Mouse (Mus musculus) neutrophil, adult 5-6 weeks (primary cell): Measurements from ENCODE around the gene Atp11a. TPM values are rescaled to one million over a fixed set of nuclear protein-coding genes. Genes with fewer than 3 reads are reported as not detected.

Source experiments
- ATAC-seq: fragments of 151-379, 151-347 bp; 2 replicates; pipeline ENCODE4 v1.8.0; 2017; ENCODE audit warnings: mild to moderate bottlenecking, moderate TSS enrichment; ENCODE audit not compliant: insufficient number of reproducible peaks, poor library complexity, low FRiP score, severe bottlenecking; ENCODE audit errors: extremely low read depth
- total RNA-seq: library from RNA; stranded (forward); fragments of 200-1000 nt; gene quantifications from 2 replicates; pipeline ENCODE4 v1.2.3, GENCODE M21; 2017

Atp11a gene
- total RNA-seq, 1 experiment from 2014 or later, result 32.7 TPM

DNA sequence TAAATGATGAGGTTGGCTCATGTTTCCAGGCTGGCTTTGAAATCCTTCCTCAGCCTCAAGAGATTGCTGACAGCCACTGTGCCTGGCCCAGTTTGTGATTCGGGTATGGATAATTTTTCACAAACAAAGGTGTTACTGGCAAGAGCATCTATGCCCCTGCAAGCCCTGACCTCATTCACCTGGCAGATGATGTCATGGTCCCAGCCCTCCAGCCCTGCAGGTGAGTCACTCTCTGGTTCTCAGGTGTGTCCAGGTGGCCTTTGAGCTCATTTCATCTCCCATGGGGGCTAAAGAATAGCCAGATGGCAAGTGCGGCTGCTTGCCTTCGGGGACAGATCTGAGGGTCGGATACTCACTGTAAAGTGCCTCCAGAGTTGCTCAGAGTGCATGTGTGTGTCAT lies 8.2 kb downstream of the Atp11a start:
- ATAC-seq, result no peak

DNA sequence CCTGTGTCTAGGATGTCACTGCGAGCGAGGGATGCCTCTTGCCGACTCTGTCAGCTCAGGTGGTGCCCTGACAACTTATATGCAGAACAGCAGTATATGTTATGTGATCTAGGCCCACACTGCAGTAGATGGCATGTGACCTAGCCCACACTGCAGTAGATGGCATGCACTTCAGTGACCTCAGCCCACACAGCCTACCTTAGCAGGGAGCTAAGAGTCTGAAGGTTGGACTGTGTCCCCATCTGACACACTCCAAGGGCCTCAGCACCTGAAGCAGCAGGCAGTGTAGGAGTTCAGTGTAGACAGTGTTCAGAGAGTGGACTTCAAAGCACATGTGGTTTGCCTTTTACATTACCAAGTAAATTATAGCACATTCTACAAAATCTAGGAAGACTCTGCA lies 10.4 kb downstream of the Atp11a start:
- no peak for ATAC-seq

DNA sequence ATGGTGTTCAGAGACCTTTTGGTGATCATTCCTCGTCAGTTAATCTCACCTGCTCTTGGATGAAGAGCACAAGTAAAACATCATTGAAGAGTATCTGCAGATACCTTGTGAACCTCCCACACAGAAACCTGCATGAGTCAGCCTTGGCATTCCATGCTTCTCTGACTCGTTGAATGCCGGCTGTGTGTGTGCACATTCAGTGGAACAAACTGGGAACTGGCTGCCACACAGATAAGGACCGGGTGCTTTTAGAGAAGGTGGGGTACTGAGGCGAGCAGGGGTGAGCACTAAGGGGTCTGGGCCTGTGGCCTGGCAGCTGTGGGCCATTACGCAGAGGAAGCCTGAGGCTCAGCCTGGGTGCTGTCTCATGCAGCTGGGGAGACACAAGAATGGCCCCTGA lies 11.9 kb downstream of the Atp11a start:
- ATAC-seq, result no peak

DNA sequence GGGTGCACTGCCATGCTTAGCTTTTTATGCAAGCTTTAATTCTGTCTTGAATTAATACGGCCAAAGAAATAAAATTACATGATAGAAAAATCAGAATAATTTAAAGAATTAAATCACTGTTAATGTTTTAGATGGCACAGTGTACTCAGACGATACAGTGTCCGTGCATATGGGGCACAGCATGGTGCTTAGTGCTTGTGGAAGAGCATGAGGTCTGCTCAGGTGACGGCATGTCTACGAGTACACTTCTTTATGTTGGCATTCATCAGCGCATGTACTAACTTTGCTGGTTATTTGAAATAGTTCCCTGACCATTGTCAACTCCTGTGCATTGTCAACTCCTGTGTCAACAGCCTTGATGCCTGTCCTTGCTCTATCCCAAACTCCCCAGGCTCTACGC lies 12.5 kb downstream of the Atp11a start:
- ATAC-seq, result no peak

GRCm38 (mm10) chr8:12772319-12772718 lies 15.5 kb downstream of the Atp11a start:
- ATAC-seq, result no peak

DNA sequence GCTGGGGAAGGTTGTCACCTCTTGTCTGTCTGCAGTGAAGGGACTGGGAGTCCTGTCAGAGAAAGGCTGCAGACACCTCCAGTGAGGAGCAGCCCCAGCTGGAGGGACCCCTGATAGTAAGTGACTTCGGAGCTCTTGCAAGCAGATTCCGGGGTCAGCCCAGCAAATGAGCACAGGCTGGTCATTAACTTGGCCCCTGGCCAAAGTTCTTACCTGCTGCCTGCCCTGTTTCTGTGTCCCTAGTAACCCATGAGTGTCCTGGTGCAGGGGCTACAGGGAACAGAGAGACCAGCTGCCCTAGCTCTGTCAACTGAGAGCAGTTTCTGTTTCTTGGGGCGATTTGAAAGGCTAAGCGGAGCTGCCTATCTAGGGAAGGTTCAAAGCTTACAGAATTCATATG lies 17.1 kb downstream of the Atp11a start:
- no peak for ATAC-seq

DNA sequence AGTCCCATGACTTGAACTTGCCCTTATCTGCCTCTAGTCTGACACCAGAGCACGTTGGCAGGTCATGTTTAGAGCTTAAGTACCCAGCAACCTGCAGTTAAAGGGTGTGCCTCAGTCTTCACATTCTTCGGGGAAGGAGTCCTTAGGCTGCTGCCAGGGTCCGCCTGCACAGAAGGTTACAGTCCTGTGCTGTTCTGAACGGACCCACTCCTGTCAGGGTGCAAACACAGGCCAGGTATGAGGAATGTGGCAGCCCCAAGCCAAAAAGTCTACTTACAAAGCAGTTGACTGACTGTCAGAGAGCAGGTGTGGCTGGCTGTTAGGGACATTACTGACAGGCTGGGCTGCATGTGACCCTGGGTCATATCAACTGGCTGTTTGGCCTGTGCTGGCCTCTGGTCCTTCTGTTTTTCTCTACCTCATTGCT lies 18.1 kb downstream of the Atp11a start:
- ATAC-seq, result no peak

DNA sequence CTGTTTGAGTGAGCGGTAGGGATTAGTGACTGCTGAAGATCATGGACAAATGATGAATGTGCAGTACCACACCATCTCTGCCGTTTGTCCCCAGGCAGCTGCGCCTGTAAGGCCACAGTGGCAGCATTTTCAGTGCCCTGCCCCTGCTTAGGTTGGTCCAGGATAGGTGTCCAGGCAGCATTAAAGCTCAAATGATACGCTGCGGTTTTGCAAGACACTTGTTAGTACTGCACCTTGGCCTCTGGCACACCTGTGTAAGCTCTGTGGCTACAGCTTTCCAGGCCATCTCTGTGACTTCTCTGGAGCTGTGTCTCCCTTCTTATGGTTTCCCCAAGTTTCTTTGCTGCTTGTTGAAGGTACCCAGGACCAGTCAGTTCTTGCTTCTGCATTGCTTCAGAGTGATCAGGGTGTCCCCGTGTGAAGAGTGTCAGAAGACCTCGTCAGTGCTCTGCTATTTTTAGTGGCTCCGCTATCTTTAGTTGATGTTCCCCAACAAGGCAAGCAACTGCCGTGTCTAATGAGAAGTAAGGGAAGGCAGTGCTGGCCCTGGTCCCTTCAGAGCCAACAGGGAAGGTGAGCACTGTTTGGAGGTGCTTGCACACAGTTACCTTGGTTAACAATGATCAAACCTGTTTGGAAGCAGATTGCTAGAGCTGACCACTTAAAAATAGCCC lies 18.6 kb downstream of the Atp11a start:
- ATAC-seq, result no peak

GRCm38 (mm10) chr8:12776166-12776565 lies 19.4 kb downstream of the Atp11a start:
- ATAC-seq, result no peak

GRCm38 (mm10) chr8:12777171-12777570 lies 20.4 kb downstream of the Atp11a start:
- ATAC-seq, result no peak

GRCm38 (mm10) chr8:12779541-12779940 lies 22.7 kb downstream of the Atp11a start:
- no peak for ATAC-seq

GRCm38 (mm10) chr8:12785508-12785907 lies 28.7 kb downstream of the Atp11a start:
- ATAC-seq, result no peak

- ATAC-seq, result no peak
Observed at GRCm38 (mm10) chr8:12786261-12786957, 29.6 kb downstream of the Atp11a start.

DNA sequence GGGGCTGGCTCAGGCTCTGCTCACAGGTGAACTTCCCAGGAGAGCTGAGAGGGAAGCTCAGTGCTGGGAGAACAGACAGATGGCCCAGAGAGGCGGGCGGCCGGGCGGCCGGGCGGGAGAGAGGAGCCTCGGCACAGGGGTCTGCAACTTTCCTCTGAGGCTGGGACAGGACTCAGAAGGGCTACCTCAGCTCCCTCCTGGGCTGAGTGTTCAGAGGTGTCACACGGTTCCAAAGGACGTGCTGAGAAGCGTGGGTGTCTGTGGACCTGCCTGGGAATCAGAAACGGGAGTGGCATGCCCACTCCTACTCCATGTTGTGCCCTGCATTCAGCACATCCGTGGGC lies 30.1 kb downstream of the Atp11a start:
- ATAC-seq, result no peak

DNA sequence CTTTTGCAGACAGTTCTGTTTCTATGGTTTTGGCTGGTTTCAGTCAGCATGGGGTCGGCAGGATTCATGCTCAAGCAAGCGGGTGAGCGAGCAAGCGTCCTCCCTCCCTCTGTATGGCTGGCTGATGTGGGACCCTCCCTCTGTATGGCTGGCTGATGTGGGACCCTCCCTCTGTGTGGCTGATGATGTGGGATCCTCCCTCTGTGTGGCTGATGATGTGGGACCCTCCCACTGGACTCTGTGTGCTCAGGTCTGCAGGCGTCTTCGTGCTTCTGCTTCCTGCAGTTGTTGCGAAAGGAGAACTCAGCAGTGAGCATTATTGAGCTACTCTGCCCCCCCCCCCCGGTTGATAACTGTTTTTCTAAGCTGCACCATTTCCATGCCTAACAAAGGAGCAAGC lies 30.6 kb downstream of the Atp11a start:
- ATAC-seq, result 0 out of 2 replicates have a peak, but pooled peaks have one; percentile 5

- ATAC-seq, result no peak
Observed at GRCm38 (mm10) chr8:12788695-12789094, 31.9 kb downstream of the Atp11a start.

GRCm38 (mm10) chr8:12795011-12795671 lies 38.3 kb downstream of the Atp11a start:
- ATAC-seq, result peak; percentile 34; the same call in 1 of the 2 replicates

DNA sequence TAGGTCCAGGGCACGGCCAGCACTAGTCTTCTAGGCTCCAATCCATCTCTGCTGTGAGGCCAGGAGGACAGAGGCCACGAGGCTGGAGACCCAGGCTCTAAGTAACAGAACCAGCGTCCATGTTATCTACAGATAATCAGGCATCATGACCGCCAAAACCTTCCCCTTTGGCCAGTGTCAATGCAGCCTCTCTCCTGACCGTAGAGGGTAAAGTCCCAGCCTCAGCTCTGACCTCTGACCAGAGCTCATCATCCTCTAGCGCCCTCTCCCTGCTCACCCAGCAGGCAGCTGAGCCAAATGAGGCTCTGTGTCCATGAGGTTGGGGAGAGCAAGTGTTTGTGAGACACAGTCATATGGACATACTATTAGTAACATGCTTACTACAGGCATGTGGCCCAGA lies 42.3 kb downstream of the Atp11a start:
- no peak for ATAC-seq

- no peak for ATAC-seq
Observed at GRCm38 (mm10) chr8:12799832-12800231, 43.0 kb downstream of the Atp11a start.

GRCm38 (mm10) chr8:12800246-12800645 lies 43.4 kb downstream of the Atp11a start:
- no peak for ATAC-seq
